Mouse (Mus musculus) frontal cortex, adult (tissue): ENCODE measurements around the gene Plxdc2.
"Not testable (repeated sequence)": the region's sequence is repeated elsewhere in the genome, so short reads cannot be mapped to it uniquely, and the experiment has no call there.

Source experiments
- ATAC-seq: cut with Nextera tagmentation; 2 replicates; pipeline ENCODE4 v1.9.2; 2017; ENCODE audit warnings: mild to moderate bottlenecking, moderate library complexity, mixed read lengths; ENCODE audit not compliant: low TSS enrichment

The Plxdc2 gene

GRCm38 (mm10) chr2:16749302-16749909, 393.3 kb downstream of the Plxdc2 start:
- ATAC-seq = no peak

DNA sequence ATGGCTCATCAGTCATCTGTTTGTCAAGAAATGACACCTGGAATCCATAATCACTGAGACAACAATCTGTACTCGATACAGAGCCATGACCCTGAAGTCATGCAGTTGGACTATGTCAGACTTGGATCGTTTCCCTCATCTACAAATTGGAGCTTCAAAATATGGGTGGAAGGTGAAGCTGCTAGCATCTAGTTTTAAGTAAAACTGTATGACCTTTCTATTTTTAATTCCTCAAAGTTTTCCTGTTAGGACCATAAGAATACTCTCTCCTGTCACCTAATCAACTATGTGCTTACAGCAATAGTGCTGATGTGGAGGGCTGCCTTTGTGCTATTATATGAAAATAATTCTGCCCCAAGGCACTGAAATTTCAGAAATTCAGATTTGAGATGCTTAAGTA, 401.1 kb downstream of the Plxdc2 start:
- ATAC-seq = no peak

- no peak for ATAC-seq
These were observed 403.7 kb downstream of the Plxdc2 start for GRCm38 (mm10) chr2:16759766-16760165.

DNA sequence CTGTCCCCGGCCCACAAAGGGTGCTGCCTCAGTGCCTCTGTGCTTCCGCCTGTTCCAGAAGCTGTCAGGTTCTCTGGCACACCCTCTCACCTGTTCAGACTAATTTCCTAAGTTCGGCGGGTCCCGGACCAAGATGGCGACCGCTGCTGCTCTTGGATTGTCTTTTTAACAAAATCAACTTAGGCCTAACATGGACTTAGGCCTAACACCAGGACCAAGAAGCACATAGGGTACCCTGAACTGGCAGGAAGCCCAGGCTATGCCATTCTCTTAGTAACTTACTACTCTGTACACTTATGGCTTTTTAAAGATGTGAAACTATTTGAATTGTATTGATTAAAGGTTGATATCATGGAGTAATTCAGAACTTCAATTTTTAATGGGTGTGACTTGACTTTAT, 413.0 kb downstream of the Plxdc2 start:
- ATAC-seq = not testable (repeated sequence)

DNA sequence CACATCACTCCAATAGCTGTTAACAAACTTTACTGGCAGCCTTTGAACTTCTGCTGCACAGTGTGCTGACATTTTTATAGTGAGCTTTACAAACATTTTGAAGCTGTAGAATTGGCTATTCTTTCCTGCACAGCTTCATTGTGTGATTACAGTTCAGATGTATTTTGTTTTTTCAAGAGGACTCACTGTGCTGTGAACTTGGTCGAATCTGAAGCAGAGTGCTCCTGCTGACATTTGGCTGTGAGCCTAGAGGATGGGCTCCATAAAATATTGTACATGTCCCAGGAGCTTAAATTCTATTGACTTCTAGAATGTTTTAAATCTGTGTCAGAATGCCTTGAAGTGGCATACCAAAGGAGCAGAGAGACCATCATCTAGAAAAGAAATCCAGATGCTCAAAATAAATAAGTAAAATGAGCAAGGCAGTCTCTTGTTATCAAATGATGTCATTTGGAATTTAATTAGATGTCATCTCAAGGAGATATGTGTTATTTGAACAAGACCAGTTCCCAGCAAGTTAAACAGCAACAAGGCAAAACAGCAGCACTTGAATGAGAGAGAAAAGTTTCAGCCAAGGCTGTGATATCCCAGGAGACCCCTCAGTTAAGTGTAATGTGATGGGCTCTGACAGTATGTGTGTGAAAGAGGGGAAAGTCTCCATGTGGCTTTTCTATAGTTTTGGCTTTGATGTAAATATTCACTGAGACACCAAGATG, 417.5 kb downstream of the Plxdc2 start:
- ATAC-seq = no peak

DNA sequence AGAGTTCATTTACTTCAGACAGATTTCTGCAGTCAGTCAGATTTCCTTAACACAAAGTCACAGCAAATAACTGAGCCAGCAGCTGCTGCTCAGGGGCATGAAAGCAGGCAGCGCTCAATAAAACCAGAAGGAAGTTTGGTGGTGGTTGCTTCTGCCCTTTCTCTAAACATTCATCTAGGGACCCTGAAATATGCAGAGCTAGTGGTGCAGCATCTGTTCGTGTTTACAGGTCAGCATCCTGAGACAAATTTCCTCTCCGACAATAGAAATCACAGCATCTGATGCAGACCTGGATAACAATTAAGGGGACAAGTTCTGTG, 418.0 kb downstream of the Plxdc2 start:
- ATAC-seq = no peak

DNA sequence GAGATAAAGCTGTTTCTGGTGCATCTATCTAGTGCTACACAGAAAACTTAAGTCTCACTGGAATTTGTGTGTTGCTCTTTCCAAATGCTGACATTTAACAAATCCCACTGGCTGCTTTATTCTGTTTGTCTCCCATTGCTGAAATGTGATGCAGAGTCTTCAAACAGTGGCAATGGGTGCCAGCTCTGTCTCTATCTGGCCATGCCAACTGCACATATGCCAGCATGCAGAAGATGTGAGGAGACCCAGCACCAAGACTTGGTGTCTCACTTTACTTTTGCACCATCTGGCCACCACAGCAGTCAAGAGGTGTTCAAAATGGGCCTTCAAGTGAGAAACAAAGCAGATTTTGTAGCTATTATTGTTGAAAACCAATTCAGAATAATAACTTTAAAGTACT, 439.2 kb downstream of the Plxdc2 start:
- ATAC-seq = peak; percentile 82
